Mouse (Mus musculus) lung, postnatal 0 days (tissue): ENCODE results near the gene Gpatch11.

Source experiments
- CTCF ChIP-seq: IDR thresholded peaks from 2 replicates; pipeline ENCODE4 v1.5.1; 2016; ENCODE audit warnings: antibody characterized with exemption, mild to moderate bottlenecking
- EP300 ChIP-seq: IDR thresholded peaks from 2 replicates; pipeline ENCODE4 v1.6.1; 2016; ENCODE audit warnings: antibody characterized with exemption, mild to moderate bottlenecking, control low read depth

GRCm38 (mm10) chr17:78792122-78792521 lies 43.2 kb upstream of the Gpatch11 start:
- TF ChIP-seq EP300 (no peak), CTCF (no peak)
